Mouse (Mus musculus) gastrocnemius, adult 8-10 months (tissue): ENCODE measurements at regions not wholly inside any gene's neighbourhood (a gene's known extent, or its start where the extent isn't known, plus 50 kb on each side); places are given as distances from the start of the nearest gene placed in this dataset.
A peak's percentile ranks its signal among the peaks of the same experiment; 100 is the strongest.

Source experiments
- DNase-seq, 2 experiments: peaks; one replicate each; pipeline ENCODE4 v3.0.0; 2022; ENCODE audit warnings: low spot score in 2 of 2

- no peak for DNase-seq
These were observed 88.5 kb downstream of the E330014E10Rik start for GRCm38 (mm10) chr5:95864252-95864651.

GRCm38 (mm10) chr5:95864725-95865492 is 89.1 kb downstream of the E330014E10Rik start:
- no peak for DNase-seq

- no peak for DNase-seq
These were observed 89.7 kb downstream of the E330014E10Rik start for GRCm38 (mm10) chr5:95865516-95865915.

GRCm38 (mm10) chr5:95866848-95867495 is 89.8 kb upstream of the Cxcl13 start:
- no peak for DNase-seq

GRCm38 (mm10) chr5:95870336-95870845 is 86.4 kb upstream of the Cxcl13 start:
- no peak for DNase-seq

GRCm38 (mm10) chr5:95874969-95875368 is 81.8 kb upstream of the Cxcl13 start:
- no peak for DNase-seq

- peak; percentile 70 to 83 for DNase-seq
These were observed 75.8 kb upstream of the Cxcl13 start for GRCm38 (mm10) chr5:95880914-95881313.
